Mouse (Mus musculus): ENCODE results near the gene Lztr1. TPM values are rescaled to one million over a fixed set of nuclear protein-coding genes. Genes with fewer than 3 reads are reported as not detected.

Gene Lztr1
- total RNA-seq, 2 experiments from 2014 or later, result 17.1 to 18.9 TPM

DNA sequence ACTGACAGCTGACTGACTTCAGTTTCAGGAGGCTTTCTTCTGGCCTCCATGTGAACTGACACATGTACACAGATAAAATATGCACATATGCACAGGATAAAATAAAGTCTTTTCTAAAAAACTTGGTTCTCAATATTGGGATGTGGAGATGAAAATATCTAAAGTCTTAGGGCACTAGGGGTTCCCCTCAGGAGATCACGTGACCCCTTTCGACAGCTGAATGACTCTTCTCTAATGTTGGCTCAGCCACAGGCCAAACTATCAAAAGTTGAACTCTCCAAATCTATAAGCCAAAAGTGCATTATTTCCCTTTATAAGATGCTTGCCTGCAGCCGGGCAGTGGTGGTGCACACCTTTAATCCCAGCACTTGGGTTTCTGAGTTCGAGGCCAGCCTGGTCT lies 47.7 kb downstream of the Lztr1 start:
- DNase-seq (ENCODE audit: low spot score), result no peak

DNA sequence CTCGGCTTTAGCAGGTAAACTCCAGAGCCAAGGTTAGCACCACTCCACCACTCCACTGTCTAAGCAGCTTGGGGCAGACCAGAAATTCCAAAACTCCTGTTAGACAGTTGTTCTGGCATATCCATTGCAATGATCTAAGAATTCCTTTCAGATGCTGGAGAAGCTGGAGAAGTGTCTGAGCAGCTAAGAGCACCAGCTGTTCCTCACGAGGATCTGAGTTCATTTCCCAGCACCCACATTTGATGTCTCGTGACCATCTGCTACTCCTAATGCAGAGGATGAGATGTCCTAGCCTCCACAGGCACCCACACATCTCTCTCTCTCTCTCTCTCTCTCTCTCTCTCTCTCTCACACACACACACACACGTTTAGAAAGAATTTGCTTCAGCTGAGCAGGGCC lies 48.4 kb downstream of the Lztr1 start:
- DNase-seq (ENCODE audit: low spot score), result no peak

DNA sequence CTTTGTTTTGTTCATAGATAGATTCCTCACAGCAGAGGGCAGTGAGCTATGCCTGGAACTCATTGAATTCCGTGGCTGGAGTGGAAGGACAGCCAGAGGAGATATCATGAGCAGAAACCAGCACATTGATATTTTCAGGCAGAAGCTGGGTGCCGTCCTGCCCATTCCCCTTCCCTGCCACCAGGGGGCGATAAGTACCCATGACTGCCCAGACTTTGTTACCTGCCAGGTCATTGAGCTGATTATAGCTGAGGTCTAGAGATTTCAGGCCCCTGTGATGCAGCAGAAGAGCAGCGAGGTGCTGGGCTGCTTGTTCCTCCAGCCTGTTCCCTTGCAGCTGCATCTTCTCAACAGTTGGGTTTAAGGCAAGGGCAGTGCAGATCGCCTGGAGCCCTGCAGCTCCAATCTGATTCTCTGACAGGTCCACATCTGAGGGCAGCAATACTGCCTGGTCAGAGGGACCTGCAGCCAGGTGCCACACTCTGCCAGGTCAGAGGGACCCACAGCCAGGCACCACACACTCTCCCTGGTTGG lies 49.5 kb downstream of the Lztr1 start:
- DNase-seq (ENCODE audit: low spot score), result peak; percentile 76

DNA sequence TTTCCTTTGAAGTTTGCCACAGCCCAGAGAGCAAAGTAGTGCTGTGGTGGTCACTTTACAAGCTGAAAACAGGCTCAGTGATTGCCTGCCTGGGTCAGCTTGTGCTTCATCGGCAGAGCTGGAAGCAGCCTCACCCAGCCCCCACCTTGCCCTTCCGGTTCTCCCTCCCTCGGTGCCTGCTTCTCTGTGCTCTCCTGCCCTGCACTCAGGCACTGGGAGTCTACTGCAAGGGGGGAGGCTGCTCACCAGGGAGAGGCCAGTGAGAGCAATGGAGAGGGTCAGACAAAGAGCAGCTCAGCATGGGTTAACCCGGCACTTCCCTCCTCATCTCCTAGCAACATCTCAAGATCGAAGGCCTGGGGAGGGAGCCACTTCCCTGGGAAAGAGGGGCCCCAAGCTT lies 50.3 kb downstream of the Lztr1 start:
- no peak for DNase-seq (ENCODE audit: low spot score)

DNA sequence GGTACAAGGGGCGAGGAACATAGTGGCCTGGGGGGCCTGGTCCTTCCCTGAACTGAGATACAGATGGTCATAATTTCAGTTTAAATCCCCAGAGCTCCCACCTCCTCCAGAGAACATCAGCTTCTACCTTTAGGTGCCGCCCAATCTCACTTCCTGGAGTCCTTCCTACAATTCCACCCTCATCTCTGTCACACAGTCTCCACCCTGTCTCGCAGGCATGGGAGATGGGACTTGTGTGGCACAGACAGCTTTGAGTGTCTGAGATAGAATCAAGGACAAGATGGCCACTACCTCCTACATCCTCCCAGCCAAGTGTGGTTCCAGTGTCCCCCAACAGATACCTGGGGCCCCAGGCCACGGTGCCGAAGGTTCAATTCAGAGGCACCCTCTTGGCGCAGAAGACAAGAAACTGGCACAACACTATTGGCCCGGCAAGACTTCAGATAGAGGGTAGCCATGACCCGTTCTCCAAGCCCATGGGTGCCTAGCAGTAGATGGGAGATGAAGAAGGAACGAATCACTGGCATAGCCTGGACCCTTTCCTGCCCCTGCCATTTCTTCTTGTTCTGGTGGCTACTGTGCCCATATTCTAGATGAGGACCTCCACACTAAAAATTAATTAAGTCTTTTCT lies 51.0 kb downstream of the Lztr1 start:
- DNase-seq (ENCODE audit: low spot score), result no peak

DNA sequence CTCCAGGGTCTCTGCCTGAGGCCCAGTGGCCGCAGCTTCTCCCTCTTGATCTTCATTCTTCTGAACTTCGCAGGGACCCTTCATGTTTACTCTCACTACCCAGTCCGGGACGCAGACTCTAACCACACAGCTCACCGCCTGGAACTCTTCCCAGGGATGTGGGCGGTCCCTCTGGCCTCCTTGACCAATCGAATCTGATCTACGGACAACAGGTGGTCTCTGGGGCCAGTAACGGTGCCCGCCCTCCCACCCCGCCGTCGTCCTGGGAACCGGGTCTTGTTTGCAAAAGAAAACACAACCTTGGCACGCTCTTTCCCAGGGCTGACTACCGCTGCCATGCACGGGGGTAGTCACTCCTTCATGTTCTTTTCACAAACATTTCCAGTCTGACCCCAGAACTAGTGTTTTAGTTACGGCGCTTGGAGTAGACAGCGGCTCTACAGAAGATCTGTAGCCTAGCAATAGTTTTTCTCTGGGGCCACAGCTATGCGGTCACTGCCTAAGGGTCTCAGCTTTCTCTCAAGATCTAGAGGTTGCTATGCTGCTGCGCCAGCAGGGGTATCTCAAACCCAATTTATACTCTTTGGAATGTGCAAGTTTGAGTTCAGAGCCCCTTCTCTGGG lies 52.8 kb downstream of the Lztr1 start, which contains the start of gene Lrrc74b:
Gene Lrrc74b, minus strand, starts transcription at position 120 of the 623 bp plus-strand sequence.
- peak; percentile 86 for DNase-seq (ENCODE audit: low spot score)

DNA sequence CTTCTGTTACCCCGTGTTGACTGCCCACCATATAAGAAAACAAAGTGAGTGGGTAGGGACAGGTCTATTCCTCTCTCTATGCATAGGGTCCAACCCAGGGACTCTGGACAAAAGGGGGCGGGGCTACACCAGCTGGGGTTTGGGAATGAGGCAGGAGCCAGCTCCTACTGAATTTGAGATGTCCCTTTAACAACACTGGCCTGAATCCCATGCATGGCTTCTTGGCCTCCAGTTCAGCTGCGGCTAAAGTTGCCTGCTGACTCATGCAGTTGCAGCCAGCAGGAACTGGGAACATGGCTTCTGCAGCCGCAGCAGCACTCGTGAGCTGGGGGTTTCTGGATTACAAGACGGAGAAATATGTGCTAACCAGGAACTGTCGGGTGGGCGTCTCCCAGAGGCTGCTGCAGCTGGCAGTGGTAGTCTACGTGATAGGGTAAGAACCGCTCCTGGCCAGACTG lies 53.3 kb downstream of the Lztr1 start, which contains the start of gene P2rx6:
Gene P2rx6, plus strand, starts transcription at position 135 of the 458 bp plus-strand sequence.
- DNase-seq (ENCODE audit: low spot score), result peak; percentile 77

DNA sequence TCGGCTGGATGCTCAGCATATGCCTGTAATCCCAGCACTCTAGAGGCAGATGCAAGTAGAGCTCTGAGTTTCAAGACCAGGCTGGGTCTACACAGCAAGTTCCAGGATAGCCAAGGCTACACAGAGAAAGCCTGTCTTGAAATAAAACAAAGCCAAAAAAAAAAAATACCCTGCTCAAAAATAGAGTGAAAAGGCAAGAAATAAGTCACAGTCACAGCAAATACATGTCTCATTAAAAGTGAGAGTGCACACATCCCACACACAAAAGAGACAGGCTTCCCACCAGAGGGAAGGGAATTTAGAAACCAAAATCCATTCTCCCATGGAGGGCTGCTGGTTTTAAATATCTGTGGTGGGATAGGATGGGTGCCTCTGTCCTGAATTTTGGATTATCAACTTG lies 55.1 kb downstream of the Lztr1 start:
- DNase-seq (ENCODE audit: low spot score), result no peak

DNA sequence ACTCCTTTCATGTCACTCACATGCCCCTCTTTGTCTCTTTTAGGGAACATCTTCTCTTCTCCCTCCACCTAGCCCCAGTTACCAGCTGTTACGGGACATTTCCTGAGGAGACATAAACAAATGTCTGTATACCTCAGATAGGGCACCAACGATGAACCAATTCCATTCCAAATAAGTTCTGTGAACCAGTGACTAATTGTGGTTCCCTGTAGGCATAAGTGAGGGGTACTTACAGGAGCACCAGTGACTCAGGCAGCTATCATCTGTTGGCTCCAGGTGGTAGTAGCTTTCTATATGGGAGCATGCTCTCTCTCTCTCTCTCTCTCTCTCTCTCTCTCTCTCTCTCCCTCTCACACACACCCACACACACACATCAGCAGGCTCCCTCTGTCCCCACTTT lies 55.7 kb downstream of the Lztr1 start:
- DNase-seq (ENCODE audit: low spot score), result no peak

DNA sequence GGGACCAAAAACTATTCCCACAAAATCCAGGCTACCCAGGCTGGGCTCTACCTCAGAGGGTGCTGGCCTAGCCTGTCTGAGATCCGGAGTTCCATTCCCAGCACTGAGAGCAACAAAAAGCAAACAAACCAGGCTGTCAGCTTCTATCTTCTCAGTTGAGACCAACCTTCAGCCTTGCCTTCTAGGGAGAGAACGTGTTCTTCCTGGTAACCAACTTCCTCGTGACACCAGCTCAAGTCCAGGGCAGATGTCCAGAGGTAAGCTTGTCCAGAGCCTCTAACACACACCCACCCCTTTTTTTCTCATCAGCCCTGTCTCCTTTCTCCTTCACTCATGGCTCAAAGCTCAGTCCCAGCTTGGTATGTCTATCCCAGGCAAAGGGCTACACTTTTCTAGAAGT lies 56.3 kb downstream of the Lztr1 start:
- no peak for DNase-seq (ENCODE audit: low spot score)

DNA sequence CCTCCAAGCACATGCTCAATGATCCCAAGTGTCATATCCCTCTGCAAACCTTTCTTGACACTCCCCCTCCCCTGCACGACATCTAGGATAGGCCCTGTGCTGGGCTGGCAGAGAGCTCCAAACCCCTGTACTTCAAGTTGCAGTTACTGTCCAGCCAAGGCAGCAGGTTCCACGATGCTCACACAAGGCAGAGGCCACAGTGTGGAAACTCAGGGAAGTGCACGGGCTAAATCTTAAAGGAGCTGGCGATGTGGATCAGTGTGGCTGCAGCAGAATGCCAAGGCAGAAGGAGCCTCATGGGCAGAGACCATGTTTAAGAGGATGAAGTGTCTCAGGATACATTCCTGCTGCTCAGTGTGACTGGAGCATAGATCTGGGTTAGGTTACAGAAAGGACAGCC lies 57.7 kb downstream of the Lztr1 start:
- no peak for DNase-seq (ENCODE audit: low spot score)

Other genes starting within 250 kb of the Lztr1 start
- gene Tmem191c, start 232.6 kb upstream of the Lztr1 start, total RNA-seq (2021), result 1 to 10 TPM in 1 of 2 experiments, under 1 TPM in 1; 0.97 to 1.9 TPM
- gene Serpind1, start 177.3 kb upstream of the Lztr1 start, total RNA-seq (2021), result under 1 TPM in 1 of 2 experiments, not detected in 1; 0.31 TPM
- 10 to 100 TPM; 17.7 to 19.1 TPM for gene Snap29, start 102.7 kb upstream of the Lztr1 start, total RNA-seq (2021)
- gene Pi4ka, start 102.4 kb upstream of the Lztr1 start, total RNA-seq (2021), result 10 to 100 TPM; 21.3 to 27.7 TPM
- gene Crkl, start 56.7 kb upstream of the Lztr1 start, total RNA-seq (2021), result 10 to 100 TPM; 23.4 to 30.2 TPM
- under 1 TPM in 1 of 2 experiments, not detected in 1; 0.43 TPM for gene Aifm3, start 19.1 kb upstream of the Lztr1 start, total RNA-seq (2021)
- 10 to 100 TPM; 15.3 to 17.1 TPM for gene Thap7, start 22.4 kb downstream of the Lztr1 start, total RNA-seq (2021)
- gene Lrrc74b, start 52.6 kb downstream of the Lztr1 start, total RNA-seq (2021), result 1 to 10 TPM; 1.7 to 2.4 TPM
- gene P2rx6, start 53.2 kb downstream of the Lztr1 start, total RNA-seq (2021), result 10 to 100 TPM in 1 of 2 experiments, 1 to 10 TPM in 1; 8.7 to 11.8 TPM
- gene Slc7a4, start 74.5 kb downstream of the Lztr1 start, total RNA-seq (2021), result under 1 TPM in 1 of 2 experiments, not detected in 1; 0.39 TPM
- gene Smpd4, start 110.7 kb downstream of the Lztr1 start, total RNA-seq (2021), result 10 to 100 TPM; 10.4 to 14.3 TPM
- gene Ccdc74a, start 137.8 kb downstream of the Lztr1 start, total RNA-seq (2021), result under 1 TPM; 0.33 to 0.48 TPM
- 10 to 100 TPM; 17.5 to 20.1 TPM for gene Med15, start 224.2 kb downstream of the Lztr1 start, total RNA-seq (2021)

Data from gastrocnemius, adult 18-20 months (tissue).